Mouse (Mus musculus) hindbrain, embryonic 16.5 days (tissue): ENCODE data around the gene Vsx2. TPM values are rescaled to one million over a fixed set of nuclear protein-coding genes. Genes with fewer than 3 reads are reported as not detected.

Experiments
- ATAC-seq: fragments of 200-750 bp; cut with Nextera tagmentation; 2 replicates; pipeline ENCODE4 v1.8.0; 2017; ENCODE audit warnings: moderate TSS enrichment, moderate library complexity
- H3K27ac ChIP-seq: fragments of 300-500 bp; sonication (generic); 2 replicates; pipeline ENCODE4 v1.5.1; 2014; ENCODE audit warnings: low read depth, mild to moderate bottlenecking, control low read depth, low read length, moderate library complexity
- H3K27me3 ChIP-seq: fragments of 300-500 bp; sonication (generic); replicated peaks from 2 replicates; pipeline ENCODE4 v1.6.1; 2014; ENCODE audit warnings: low read length; ENCODE audit not compliant: control insufficient read depth, insufficient read depth
- H3K36me3 ChIP-seq: fragments of 300-500 bp; sonication (generic); 2 replicates; pipeline ENCODE4 v1.6.1; 2014; ENCODE audit warnings: mild to moderate bottlenecking, low read length, moderate library complexity, mixed read lengths; ENCODE audit not compliant: control insufficient read depth, insufficient read depth
- H3K4me1 ChIP-seq: fragments of 300-500 bp; sonication (generic); 2 replicates; pipeline ENCODE4 v1.6.1; 2014; ENCODE audit warnings: low read depth, low read length; ENCODE audit not compliant: control insufficient read depth, insufficient read depth
- H3K4me2 ChIP-seq: fragments of 300-500 bp; sonication (generic); 2 replicates; pipeline ENCODE4 v1.6.1; 2014; ENCODE audit warnings: mild to moderate bottlenecking, low read length, control low read depth, moderate library complexity
- H3K4me3 ChIP-seq: fragments of 300-500 bp; sonication (generic); 2 replicates; pipeline ENCODE4 v1.5.1; 2014; ENCODE audit warnings: mild to moderate bottlenecking, low read length, control low read depth, moderate library complexity
- H3K9ac ChIP-seq: fragments of 300-500 bp; sonication (generic); 2 replicates; pipeline ENCODE4 v1.6.1; 2014; ENCODE audit warnings: low read depth, mild to moderate bottlenecking, control low read depth, low read length, moderate library complexity
- H3K9me3 ChIP-seq: fragments of 300-500 bp; sonication (generic); 2 replicates; pipeline ENCODE4 v1.6.1; 2014; ENCODE audit warnings: mild to moderate bottlenecking, low read length, moderate library complexity; ENCODE audit not compliant: control insufficient read depth
- WGBS: fragments of 180-500 bp; shearing (Covaris S2); extraction: QIAGEN DNeasy Blood & Tissue Kit; methylation state at CpG from one replicate; pipeline ENCODE4 v1.1.7; 2014; 5-methylcytosine and 5-hydroxymethylcytosine counted together
- polyA plus RNA-seq: library from polyadenylated mRNA; unstranded; fragments of >200 nt; fragmentation: Nextera tagmentation; extraction: Ambion mirVana; gene quantifications from 2 replicates; pipeline ENCODE4 v1.2.1, GENCODE M21; 2015

The Vsx2 gene
- 3.0 and 3.7 TPM in 2 replicates for polyA plus RNA-seq

DNA sequence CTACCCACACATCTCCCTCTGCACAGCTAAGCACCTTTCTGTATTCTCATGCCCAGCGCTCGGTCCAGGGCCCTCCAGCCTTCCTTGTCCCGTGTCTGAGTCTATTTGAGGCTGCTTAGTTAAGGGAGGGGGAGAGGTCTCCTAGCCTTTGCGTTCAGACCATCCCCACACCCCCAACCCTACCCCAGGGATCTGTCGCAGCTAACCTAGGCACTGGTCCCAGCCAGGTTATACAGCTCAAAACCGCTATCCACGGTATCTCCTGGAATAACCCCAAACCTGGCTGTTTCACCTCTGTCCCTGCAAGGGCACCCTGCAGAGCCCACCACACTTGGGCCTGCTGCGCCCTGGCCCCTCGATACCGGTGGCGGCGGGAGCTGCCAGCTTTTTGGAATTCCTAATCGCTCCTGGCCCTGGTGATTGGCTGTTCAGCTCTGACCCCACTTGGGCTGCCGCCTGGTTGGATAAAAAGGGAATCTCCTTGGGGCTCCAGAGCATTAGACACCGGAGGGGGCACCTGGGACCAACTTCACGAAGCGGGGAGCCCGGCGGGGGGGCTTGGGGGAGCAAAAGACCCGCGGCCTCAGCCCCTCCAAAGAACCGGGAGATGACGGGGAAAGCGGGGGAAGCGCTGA lies at the start of gene Vsx2:
Gene Vsx2 (plus strand): TSS at position 427 of the 635 bp plus-strand sequence.
- Histone ChIP-seq H3K4me3 (peak within 1 kb of the TSS; percentile 13; the same call in 1 of the 2 replicates), H3K4me2 (no peak within 1 kb of the TSS), H3K4me1 (peaks cover 5% of the 10 kb centered on the region; the same call in 1 of the 2 replicates), H3K9me3 (no peaks in the 10 kb centered on the region), H3K36me3 (no peaks in the 10 kb centered on the region), H3K27me3 (peaks cover 39% of the 10 kb centered on the region), H3K27ac (no peak within 1 kb of the TSS), H3K9ac (no peak within 1 kb of the TSS)
- ATAC-seq = no peak; the same call in 1 of the 2 replicates
- WGBS = 3% methylated on average over 18 of the region's 25 CpGs

DNA sequence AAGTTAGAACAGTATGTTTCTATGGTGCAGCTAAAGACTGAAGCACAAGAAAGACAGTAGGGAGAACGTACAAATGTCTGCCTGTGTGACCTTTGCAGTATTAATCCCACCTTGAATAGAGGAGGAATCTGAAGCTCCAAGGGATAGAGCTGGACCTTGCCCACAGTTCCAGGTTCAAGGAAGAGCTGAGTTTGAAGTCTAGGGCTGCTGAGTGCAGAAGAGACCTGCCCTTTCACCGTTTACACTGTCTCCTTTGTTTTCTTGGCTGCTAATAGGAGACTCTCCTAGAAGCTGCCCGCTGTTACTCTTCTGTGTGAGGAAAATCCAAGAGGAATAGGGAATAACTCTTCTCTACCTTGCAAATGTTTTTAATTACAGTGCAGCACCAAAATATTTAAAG lies 45.8 kb upstream of the Vsx2 start:
- WGBS = 57% methylated on average over 3 of the region's 3 CpGs
- no peaks in the 10 kb centered on the region for H3K27me3 ChIP-seq

DNA sequence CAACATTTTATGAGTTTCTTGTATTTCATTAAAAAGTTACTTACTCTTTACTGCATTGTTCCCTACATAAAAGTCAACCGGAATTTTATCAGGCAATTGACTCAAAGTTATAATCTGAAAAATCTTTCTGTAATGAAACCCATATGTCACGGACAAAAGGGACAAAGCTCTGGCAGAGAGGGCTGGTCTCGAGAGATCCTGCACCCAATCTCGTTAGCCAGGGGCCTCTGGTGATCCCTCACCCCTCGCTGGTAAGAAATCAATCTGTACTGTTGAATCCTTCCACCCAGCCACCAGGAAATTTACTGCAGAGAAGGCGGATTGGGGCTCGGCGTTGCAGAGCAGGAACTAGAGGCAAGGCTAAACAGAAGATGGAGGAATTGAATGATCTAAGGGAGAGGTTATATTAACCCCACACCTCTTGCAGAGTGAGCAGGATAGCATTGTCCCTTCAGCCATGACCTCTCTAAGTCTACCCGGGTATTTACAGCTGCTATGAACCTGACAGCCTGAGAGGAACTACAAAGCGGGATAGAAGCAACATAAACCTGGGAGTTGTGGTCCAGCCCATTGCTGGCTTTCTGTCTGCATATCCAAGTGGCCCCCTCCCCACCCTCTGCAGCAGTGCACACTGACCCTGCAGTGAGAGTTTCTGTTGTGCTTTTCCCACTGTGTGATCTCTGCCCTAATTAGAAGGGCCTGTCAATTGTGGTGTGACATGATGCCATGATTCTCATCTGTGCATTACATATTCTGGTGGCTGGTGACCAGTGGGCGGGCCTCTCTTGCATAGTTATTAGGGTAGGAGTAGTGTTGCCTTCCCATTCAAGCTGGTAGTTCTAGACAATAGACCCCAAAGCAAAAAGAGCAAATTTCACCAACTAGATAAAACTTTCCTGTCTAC lies 45.2 kb upstream of the Vsx2 start:
- no peaks in the 10 kb centered on the region; the same call in 1 of the 2 replicates for H3K4me1 ChIP-seq
- no peak overlapping the region for H3K4me2 ChIP-seq
- no peak overlapping the region for H3K27ac ChIP-seq
- H3K36me3 ChIP-seq = no peaks in the 10 kb centered on the region
- H3K4me3 ChIP-seq = no peak overlapping the region
- H3K27me3 ChIP-seq = no peaks in the 10 kb centered on the region
- no peak for ATAC-seq
- 77% methylated on average over 11 of the region's 11 CpGs for WGBS
- no peak overlapping the region for H3K9ac ChIP-seq
- no peaks in the 10 kb centered on the region for H3K9me3 ChIP-seq

More for the DNA sequence above, 45.8 kb upstream of the Vsx2 start:
- H3K9ac ChIP-seq = no peak overlapping the region
- H3K27ac ChIP-seq = no peak overlapping the region
- H3K36me3 ChIP-seq = no peaks in the 10 kb centered on the region
- H3K4me1 ChIP-seq = no peaks in the 10 kb centered on the region; the same call in 1 of the 2 replicates
- no peak overlapping the region for H3K4me3 ChIP-seq
- H3K9me3 ChIP-seq = no peaks in the 10 kb centered on the region
- ATAC-seq = no peak
- H3K4me2 ChIP-seq = no peak overlapping the region

DNA sequence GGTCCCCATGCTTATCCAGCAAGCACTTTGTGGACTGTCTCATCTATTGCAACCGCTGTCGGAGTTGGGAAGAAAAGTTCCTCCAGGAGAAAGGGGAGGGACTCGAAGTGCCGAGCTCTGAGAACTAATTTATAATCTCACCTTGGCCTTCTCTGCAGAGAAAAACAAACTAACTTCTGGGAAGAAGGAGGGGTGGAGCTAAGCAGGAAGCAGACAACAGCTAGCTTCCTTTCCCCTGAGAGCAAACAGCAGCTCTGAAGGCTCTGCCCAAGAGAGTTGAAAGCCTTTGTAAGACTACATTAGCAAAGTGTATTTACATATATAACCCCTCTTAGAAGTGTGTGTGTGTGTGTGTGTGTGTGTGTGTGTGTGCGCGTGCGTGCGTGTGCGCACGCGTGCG lies 44.1 kb upstream of the Vsx2 start:
- H3K27me3 ChIP-seq = no peaks in the 10 kb centered on the region
- no peak overlapping the region for H3K9ac ChIP-seq
- H3K4me1 ChIP-seq = no peaks in the 10 kb centered on the region; the same call in 1 of the 2 replicates
- H3K4me2 ChIP-seq = no peak overlapping the region
- ATAC-seq = no peak
- no peaks in the 10 kb centered on the region for H3K36me3 ChIP-seq
- H3K27ac ChIP-seq = no peak overlapping the region
- WGBS = 86% methylated on average over 12 of the region's 12 CpGs
- no peak overlapping the region for H3K4me3 ChIP-seq
- no peaks in the 10 kb centered on the region for H3K9me3 ChIP-seq

DNA sequence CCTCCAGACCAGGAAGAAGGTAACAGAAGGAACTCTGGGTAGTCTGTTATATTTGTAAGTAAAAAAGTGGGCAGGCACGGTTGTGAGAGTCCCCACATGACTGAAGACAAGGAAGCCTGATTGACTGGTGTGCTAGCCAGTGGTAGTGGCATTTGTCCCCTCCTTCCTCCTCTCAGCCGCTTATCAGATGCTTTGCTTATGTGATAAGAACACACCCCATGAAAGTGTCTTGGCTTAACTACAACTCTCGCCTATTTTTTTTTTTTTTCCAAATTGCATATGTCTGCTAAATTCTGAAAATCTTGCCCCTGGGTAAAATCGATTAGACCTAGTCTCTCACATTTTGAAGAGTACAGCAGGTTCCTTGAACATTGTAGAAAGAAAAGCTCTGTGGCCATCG lies 39.1 kb upstream of the Vsx2 start:
- Histone ChIP-seq H3K36me3 (no peaks in the 10 kb centered on the region), H3K27ac (no peak overlapping the region), H3K4me3 (no peak overlapping the region), H3K4me2 (no peak overlapping the region), H3K9ac (no peak overlapping the region), H3K27me3 (peaks cover under 1% of the 10 kb centered on the region; the same call in 1 of the 2 replicates), H3K4me1 (peaks cover 8% of the 10 kb centered on the region), H3K9me3 (no peaks in the 10 kb centered on the region)
- no peak for ATAC-seq
- 95% methylated on average over 5 of the region's 5 CpGs for WGBS

DNA sequence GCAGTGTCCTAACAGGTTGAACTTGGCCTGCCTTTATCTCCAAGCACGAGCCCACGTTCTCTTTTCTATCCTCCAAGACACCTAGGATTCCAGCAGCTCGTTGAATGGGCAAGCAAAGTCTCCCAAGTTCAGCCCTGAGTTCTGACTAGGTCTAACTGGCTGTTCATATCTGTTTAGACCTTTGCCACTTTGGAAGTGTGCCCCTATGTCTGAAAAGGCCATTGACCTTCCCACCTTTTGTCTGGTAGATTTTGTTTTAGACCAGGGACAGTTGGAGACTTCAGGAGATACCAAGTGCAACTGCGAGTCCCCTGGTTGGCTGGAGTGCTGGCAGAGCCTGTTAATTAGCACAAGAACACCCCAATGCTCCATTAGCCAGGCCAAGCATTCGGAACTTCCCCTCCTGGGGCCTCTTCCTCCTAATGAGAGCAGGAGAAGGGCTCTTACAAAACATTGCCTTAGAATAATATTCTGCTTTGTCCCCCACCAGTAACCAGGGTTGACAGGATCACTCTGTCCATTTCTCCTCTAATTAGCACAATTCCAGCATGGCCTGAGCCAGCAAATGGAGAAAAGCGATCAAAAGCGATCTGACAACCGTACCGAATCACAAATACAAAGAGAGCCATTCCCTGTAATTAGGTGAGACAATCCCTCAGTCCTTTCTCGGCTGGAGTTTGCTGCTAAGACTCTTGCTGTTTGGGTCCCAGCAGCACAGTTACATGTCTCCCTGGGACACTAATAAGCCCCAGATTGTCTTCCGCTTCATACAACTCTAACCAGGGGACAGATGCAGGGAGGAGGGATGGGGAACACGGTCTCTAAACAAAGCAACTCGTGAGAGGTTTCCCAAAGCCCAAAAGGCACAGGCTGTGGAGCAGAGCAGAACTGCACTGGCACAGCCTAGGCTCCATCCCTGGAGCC lies 37.4 kb upstream of the Vsx2 start:
- Histone ChIP-seq H3K4me1 (peaks cover 8% of the 10 kb centered on the region), H3K4me2 (no peak overlapping the region), H3K27me3 (peaks cover 6% of the 10 kb centered on the region; the same call in 1 of the 2 replicates), H3K9ac (no peak overlapping the region), H3K27ac (peak overlapping the region; percentile 51; the same call in 1 of the 2 replicates), H3K9me3 (no peaks in the 10 kb centered on the region), H3K4me3 (no peak overlapping the region), H3K36me3 (no peaks in the 10 kb centered on the region)
- ATAC-seq = peak; percentile 90
- 27% methylated on average over 13 of the region's 13 CpGs for WGBS

DNA sequence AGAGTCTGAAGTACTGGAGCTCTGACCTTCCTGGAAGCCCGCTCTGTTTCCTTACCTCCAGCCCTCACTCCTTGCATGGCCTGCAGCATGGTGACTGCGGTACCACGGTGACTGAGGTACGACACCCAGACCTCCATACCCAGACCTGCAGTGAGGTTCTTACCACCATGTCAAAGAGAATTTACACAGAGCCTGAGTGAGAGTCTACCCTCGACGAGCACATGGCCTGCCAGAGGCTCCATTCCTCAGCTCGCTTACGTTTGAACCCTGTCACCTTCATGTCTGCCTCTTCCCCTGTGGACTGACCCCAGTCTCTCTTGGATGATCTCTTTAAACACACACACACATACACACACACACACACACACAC lies 36.7 kb upstream of the Vsx2 start:
- Histone ChIP-seq H3K27ac (peak overlapping the region; percentile 51; the same call in 1 of the 2 replicates), H3K36me3 (no peaks in the 10 kb centered on the region), H3K4me1 (peaks cover 8% of the 10 kb centered on the region), H3K4me2 (no peak overlapping the region), H3K9me3 (no peaks in the 10 kb centered on the region), H3K9ac (no peak overlapping the region), H3K27me3 (peaks cover 6% of the 10 kb centered on the region; the same call in 1 of the 2 replicates), H3K4me3 (no peak overlapping the region)
- 50% methylated on average over 8 of the region's 8 CpGs for WGBS
- ATAC-seq = peak; percentile 21; the same call in 1 of the 2 replicates

DNA sequence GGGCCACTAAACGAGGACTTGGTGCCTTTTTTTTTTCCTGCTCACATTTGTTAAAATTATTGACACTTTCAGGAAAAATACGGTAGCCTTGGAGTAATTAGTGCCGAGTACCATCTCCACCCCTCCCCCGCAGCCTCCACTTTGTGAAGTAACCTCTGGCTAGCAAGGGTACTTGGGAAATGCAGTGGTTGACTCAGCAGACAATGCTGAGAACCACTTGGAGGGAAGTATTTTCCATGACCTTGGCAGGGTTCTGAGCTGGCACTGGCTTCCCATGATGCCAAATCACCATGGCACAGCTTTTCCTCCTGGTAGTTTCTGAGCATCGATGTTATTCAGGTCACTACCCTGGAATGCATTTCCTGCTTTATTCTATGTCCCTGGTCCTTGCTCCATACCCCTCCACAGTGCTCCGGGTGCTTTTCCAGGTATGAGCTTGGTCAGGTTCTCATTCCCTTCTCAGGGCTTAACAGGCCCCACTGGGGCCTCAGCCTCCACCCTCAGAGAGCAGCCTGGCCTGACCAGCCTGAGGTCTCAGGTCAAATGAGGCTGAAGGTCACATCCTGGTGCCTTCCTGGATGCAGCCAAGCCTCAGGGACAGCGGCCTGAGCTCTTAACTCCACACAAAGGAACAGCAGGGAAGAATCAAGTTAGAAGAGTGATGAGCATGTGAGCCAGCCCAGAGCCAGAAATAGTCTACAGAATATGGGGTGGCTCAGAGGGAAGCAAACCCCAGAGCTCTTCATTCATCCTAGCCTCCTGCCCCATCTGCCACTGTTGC lies 35.7 kb upstream of the Vsx2 start:
- Histone ChIP-seq H3K9me3 (no peaks in the 10 kb centered on the region), H3K27ac (no peak overlapping the region), H3K36me3 (no peaks in the 10 kb centered on the region), H3K4me2 (no peak overlapping the region), H3K4me1 (peaks cover 8% of the 10 kb centered on the region), H3K9ac (no peak overlapping the region), H3K4me3 (no peak overlapping the region), H3K27me3 (peaks cover 6% of the 10 kb centered on the region; the same call in 1 of the 2 replicates)
- 70% methylated on average over 7 of the region's 7 CpGs for WGBS
- no peak for ATAC-seq
